Mouse (Mus musculus) heart, adult 2 months (tissue): Measurements from ENCODE around the gene Fam120c. TPM values are rescaled to one million over a fixed set of nuclear protein-coding genes. Genes with fewer than 3 reads are reported as not detected.

Experiments used
- DNase-seq, 2 experiments: peaks; one replicate each; pipeline ENCODE4 v3.0.0; 2021
- H3K27ac ChIP-seq: fragments of 200-600 bp; 2 replicates; pipeline ENCODE4 v1.8.1; 2022
- H3K27me3 ChIP-seq: fragments of 200-500 bp; 2 replicates; pipeline ENCODE4 v1.6.1; 2012; ENCODE audit warnings: mild to moderate bottlenecking, low read length, inconsistent platforms, mixed read lengths; ENCODE audit not compliant: control insufficient read depth, insufficient read depth
- H3K36me3 ChIP-seq: fragments of 200-500 bp; 2 replicates; pipeline ENCODE4 v1.6.1; 2012; ENCODE audit warnings: low read length, inconsistent platforms; ENCODE audit not compliant: control insufficient read depth, insufficient read depth
- H3K4me1 ChIP-seq: fragments of 200-500 bp; 2 replicates; pipeline ENCODE4 v1.6.1; 2011; ENCODE audit warnings: low read length; ENCODE audit not compliant: control insufficient read depth, insufficient read depth
- H3K4me3 ChIP-seq: fragments of 200-600 bp; 2 replicates; pipeline ENCODE4 v1.8.1; 2022
- H3K79me2 ChIP-seq: fragments of 200-500 bp; replicated peaks from 2 replicates; pipeline ENCODE4 v1.6.1; 2012; ENCODE audit warnings: mild to moderate bottlenecking, inconsistent platforms, low read length, moderate library complexity, mixed read lengths; ENCODE audit not compliant: control insufficient read depth, insufficient read depth
- H3K9ac ChIP-seq: fragments of 200-500 bp; 2 replicates; pipeline ENCODE4 v1.6.1; 2012; ENCODE audit warnings: low read depth, mild to moderate bottlenecking, control low read depth, inconsistent platforms, low read length, mixed read lengths
- CTCF ChIP-seq: fragments of 200-600 bp; IDR thresholded peaks from 2 replicates; pipeline ENCODE4 v1.8.1; 2022; ENCODE audit warnings: antibody characterized with exemption, mild to moderate bottlenecking, moderate library complexity
- EP300 ChIP-seq: fragments of 200-500 bp; IDR thresholded peaks from 2 replicates; pipeline ENCODE4 v1.6.1; 2011; ENCODE audit warnings: low read depth, low read length, control low read depth; ENCODE audit not compliant: insufficient read depth
- POLR2A ChIP-seq: fragments of 200-500 bp; IDR thresholded peaks from 2 replicates; pipeline ENCODE4 v1.6.1; 2011; ENCODE audit warnings: mild to moderate bottlenecking, low read depth, low read length, control low read depth; ENCODE audit not compliant: insufficient read depth
- WGBS: fragments of 180-500 bp; shearing (Covaris S2); methylation state at CpG from one replicate; pipeline ENCODE4 v1.1.7; 2018; 5-methylcytosine and 5-hydroxymethylcytosine counted together
- intact Hi-C: fragments of 180-260 bp; cut with DNase I; formaldehyde crosslinking; loops from one replicate; pipeline ENCODE4 v1.15.1; 2025
- long read RNA-seq: library from polyadenylated mRNA; stranded (forward); transcript quantifications from one replicate; pipeline ENCODE4 v2.0.0, GENCODE M21; 2021
- polyA plus RNA-seq: library from polyadenylated mRNA; depleted of rRNA; stranded (reverse); fragments of >200 nt; gene quantifications from 2 replicates; pipeline ENCODE4 v1.2.3, GENCODE M21; 2012; rRNA removed
- total RNA-seq, 2 experiments: library from RNA; stranded (reverse); gene quantifications; 2 replicates each; pipeline ENCODE4 v1.2.3; 2021

Fam120c gene
- total RNA-seq (10 to 100 TPM; 12.8 to 14.0 TPM), polyA plus RNA-seq (3.0 and 5.8 TPM in 2 replicates)
- long read RNA-seq, partial matches to known transcripts: 1 of 3 reads
- long read RNA-seq, other reads (novel, unspliced or antisense): 2 of 3 reads

DNA sequence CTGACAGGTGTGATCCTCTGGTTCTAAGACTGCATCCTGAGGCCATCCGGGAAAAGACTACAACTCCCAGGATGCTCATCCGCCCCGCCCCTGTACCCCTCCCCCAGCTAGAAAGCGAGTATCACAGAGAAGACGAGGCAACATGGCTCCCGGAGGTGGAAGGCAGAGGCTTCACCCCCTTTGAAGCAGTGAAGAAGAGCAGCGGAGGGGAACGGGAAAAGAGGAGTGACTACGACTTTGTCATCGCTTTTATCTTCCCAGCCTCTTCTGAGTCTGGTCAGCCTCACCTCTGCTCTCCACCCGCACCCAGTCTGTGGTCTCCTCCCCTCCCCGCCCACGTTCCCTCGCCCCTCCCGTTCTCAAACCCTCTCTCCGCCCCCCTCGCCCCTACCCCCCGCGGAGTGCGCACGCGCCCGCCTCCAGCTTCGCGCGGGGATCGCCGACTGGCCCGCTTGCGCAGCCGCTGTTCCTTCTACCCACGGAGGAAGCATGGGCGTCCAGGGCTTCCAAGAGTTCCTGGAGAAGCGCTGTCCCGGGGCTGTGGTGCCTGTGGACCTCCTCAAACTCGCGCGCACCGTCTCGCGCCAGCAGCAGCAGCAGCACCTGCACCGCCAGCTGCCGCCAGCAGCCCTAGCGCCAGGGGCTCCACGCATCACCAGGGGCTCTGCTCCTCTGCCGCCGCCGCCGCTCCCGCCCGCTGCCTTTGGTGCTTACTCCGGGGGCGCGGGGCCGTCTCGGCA lies at the start of gene Fam120c:
TSS of gene Fam120c (plus strand) at position 415 of the 740 bp plus-strand sequence.
- DNase-seq: peak; percentile 86 to 88
- WGBS: 15% methylated on average over 48 of the region's 56 CpGs
- intact Hi-C loops: loop anchor here (10.0 kb wide), 1 partner anchor 181 kb away; the partner anchor contains the start of gene Phf8
- no peaks in the 10 kb centered on the region; the same call in 1 of the 2 replicates for H3K36me3 ChIP-seq
- H3K79me2 ChIP-seq: no peaks in the 10 kb centered on the region
- H3K4me1 ChIP-seq: peaks cover 2% of the 10 kb centered on the region
- H3K9ac ChIP-seq: peak within 1 kb of the TSS; percentile 80
- TF ChIP-seq POLR2A: peak; percentile 55
- no peak for TF ChIP-seq EP300
- H3K4me3 ChIP-seq: peak within 1 kb of the TSS; percentile 60
- H3K27ac ChIP-seq: peak within 1 kb of the TSS; percentile 88
- no peaks in the 10 kb centered on the region for H3K27me3 ChIP-seq

GRCm38 (mm10) chrX:151298329-151298728 lies 45.6 kb upstream of the Fam120c start:
- H3K36me3 ChIP-seq: no peaks in the 10 kb centered on the region
- H3K4me1 ChIP-seq: no peaks in the 10 kb centered on the region
- DNase-seq: no peak
- H3K9ac ChIP-seq: no peak overlapping the region
- H3K79me2 ChIP-seq: no peaks in the 10 kb centered on the region
- TF ChIP-seq POLR2A (no peak), EP300 (no peak), CTCF (no peak)
- H3K27me3 ChIP-seq: no peaks in the 10 kb centered on the region
- no peak overlapping the region for H3K4me3 ChIP-seq
- H3K27ac ChIP-seq: no peak overlapping the region
- intact Hi-C loops: no loop called here

- WGBS: 75% methylated on average over 4 of the region's 4 CpGs
- Histone ChIP-seq H3K79me2 (no peaks in the 10 kb centered on the region), H3K4me1 (no peaks in the 10 kb centered on the region), H3K27me3 (no peaks in the 10 kb centered on the region), H3K9ac (no peak overlapping the region), H3K4me3 (no peak overlapping the region), H3K36me3 (no peaks in the 10 kb centered on the region), H3K27ac (no peak overlapping the region)
- no peak for TF ChIP-seq POLR2A
- no peak for TF ChIP-seq EP300
- no peak for TF ChIP-seq CTCF
- no peak for DNase-seq
- intact Hi-C loops: no loop called here
Measured at GRCm38 (mm10) chrX:151313732-151314131, 30.2 kb upstream of the Fam120c start.

GRCm38 (mm10) chrX:151333615-151334014 lies 10.4 kb upstream of the Fam120c start:
- no peaks in the 10 kb centered on the region for H3K36me3 ChIP-seq
- no peak overlapping the region for H3K4me3 ChIP-seq
- H3K79me2 ChIP-seq: no peaks in the 10 kb centered on the region
- H3K27me3 ChIP-seq: no peaks in the 10 kb centered on the region
- no peak for DNase-seq
- TF ChIP-seq CTCF (no peak), EP300 (no peak)
- no peak overlapping the region for H3K9ac ChIP-seq
- no peaks in the 10 kb centered on the region; the same call in 1 of the 2 replicates for H3K4me1 ChIP-seq
- WGBS: 58% methylated on average over 2 of the region's 2 CpGs
- H3K27ac ChIP-seq: no peak overlapping the region
- intact Hi-C loops: no loop called here

DNA sequence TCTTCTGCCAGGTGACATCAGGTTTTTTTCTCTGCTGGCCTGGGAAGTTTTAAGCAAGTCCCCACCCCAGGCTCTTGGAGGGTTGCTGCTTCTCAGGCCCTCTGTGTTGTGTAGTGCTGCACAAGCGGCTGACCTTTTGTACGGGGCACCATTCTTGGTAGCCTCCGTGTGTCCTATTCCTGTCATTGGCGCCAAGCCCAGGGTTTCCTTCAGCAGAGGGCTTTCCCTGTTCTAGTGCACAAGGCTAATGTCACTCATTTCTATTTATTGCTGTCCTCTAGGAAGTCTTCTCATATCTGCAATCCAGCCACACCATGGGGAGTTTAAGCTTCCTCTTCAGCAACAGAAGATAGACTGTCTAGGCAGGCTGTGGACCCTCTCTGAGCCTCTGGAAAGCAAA lies 6.2 kb upstream of the Fam120c start:
- WGBS: 37% methylated on average over 4 of the region's 4 CpGs
- no peaks in the 10 kb centered on the region for H3K79me2 ChIP-seq
- H3K36me3 ChIP-seq: no peaks in the 10 kb centered on the region
- H3K27ac ChIP-seq: no peak overlapping the region
- intact Hi-C loops: no loop called here
- H3K27me3 ChIP-seq: no peaks in the 10 kb centered on the region
- H3K4me1 ChIP-seq: no peaks in the 10 kb centered on the region; the same call in 1 of the 2 replicates
- H3K4me3 ChIP-seq: no peak overlapping the region
- no peak overlapping the region for H3K9ac ChIP-seq
- 0 out of 2 replicates have a peak, but pooled peaks have one; percentile 44 for TF ChIP-seq EP300
- no peak for TF ChIP-seq CTCF
- DNase-seq: peak; percentile 66 to 79

- WGBS: 19% methylated on average over 33 of the region's 33 CpGs
- no peaks in the 10 kb centered on the region; the same call in 1 of the 2 replicates for H3K36me3 ChIP-seq
- H3K4me1 ChIP-seq: peaks cover 2% of the 10 kb centered on the region
- no peaks in the 10 kb centered on the region for H3K79me2 ChIP-seq
- H3K4me3 ChIP-seq: peak overlapping the region; percentile 60
- H3K9ac ChIP-seq: peak overlapping the region; percentile 80
- H3K27me3 ChIP-seq: no peaks in the 10 kb centered on the region
- H3K27ac ChIP-seq: peak overlapping the region; percentile 88
- intact Hi-C loops: loop anchor here (10.0 kb wide), 1 partner anchor 180 kb away; the partner anchor contains the start of gene Phf8
- DNase-seq: peak in 1 of 2 experiments; percentile 46
- TF ChIP-seq CTCF (no peak), EP300 (no peak), POLR2A (no peak)
Measured at GRCm38 (mm10) chrX:151344501-151344984, 568 bp downstream of the Fam120c start.
